Mouse (Mus musculus) bone marrow, adult 2 months (tissue): ENCODE data around the gene Syt17.

Experiments used
- CTCF ChIP-seq: fragments of 200-500 bp; IDR thresholded peaks from 2 replicates; pipeline ENCODE4 v1.5.1; 2011; ENCODE audit warnings: low read length, control low read depth; ENCODE audit not compliant: control insufficient read depth, insufficient read depth
- POLR2A ChIP-seq: fragments of 200-500 bp; IDR thresholded peaks from 2 replicates; pipeline ENCODE4 v1.6.1; 2011; ENCODE audit warnings: low read depth, mild to moderate bottlenecking, control low read depth, low read length, borderline replicate concordance; ENCODE audit not compliant: control insufficient read depth

- no peak for TF ChIP-seq CTCF
- TF ChIP-seq POLR2A = no peak
Observed at GRCm38 (mm10) chr7:118462818-118463762, 15.1 kb upstream of the Syt17 start.
